Mouse (Mus musculus) left cerebral cortex, postnatal 10 days (tissue): Measurements from ENCODE around the gene Traf3ip1. TPM values are rescaled to one million over a fixed set of nuclear protein-coding genes. Genes with fewer than 3 reads are reported as not detected.
"Not testable (repeated sequence)": the region's sequence is repeated elsewhere in the genome, so short reads cannot be mapped to it uniquely, and the experiment has no call there.

Experiments
- DNase-seq, 2 experiments: peaks; one replicate each; pipeline ENCODE4 v3.0.0; 2021 to 2022; ENCODE audit warnings: low spot score in 2 of 2, mixed read lengths in 1 of 2; ENCODE audit errors: extremely low spot score in 1 of 2
- intact Hi-C: fragments of 180-260 bp; cut with DNase I; formaldehyde crosslinking; loops from one replicate; pipeline ENCODE4 v1.15.1; 2025
- total RNA-seq, 2 experiments: library from RNA; stranded (reverse); gene quantifications; 2 replicates each; pipeline ENCODE4 v1.2.3; 2021

Traf3ip1 gene
- total RNA-seq, 2 experiments from 2014 or later, result 13.7 to 14.4 TPM

GRCm38 (mm10) chr1:91460564-91460963 lies 33.9 kb upstream of the Traf3ip1 start:
- intact Hi-C loops, result no loop called here
- no peak for DNase-seq

GRCm38 (mm10) chr1:91463336-91463995 lies 31.0 kb upstream of the Traf3ip1 start:
- DNase-seq, result no peak
- intact Hi-C loops, result no loop called here

GRCm38 (mm10) chr1:91464436-91464835 lies 30.0 kb upstream of the Traf3ip1 start:
- no peak for DNase-seq
- intact Hi-C loops, result no loop called here

- no peak for DNase-seq
- intact Hi-C loops, result no loop called here
These were observed 29.2 kb upstream of the Traf3ip1 start for GRCm38 (mm10) chr1:91465244-91465643.

- intact Hi-C loops, result no loop called here
- no peak for DNase-seq
These were observed 28.3 kb upstream of the Traf3ip1 start for GRCm38 (mm10) chr1:91466186-91466585.

GRCm38 (mm10) chr1:91469888-91470419 lies 24.5 kb upstream of the Traf3ip1 start:
- no peak for DNase-seq
- intact Hi-C loops, result no loop called here

GRCm38 (mm10) chr1:91478145-91478544 lies 16.3 kb upstream of the Traf3ip1 start:
- DNase-seq, intact Hi-C loops: not testable (repeated sequence)

- no peak for DNase-seq
- intact Hi-C loops, result no loop called here
These were observed 15.5 kb upstream of the Traf3ip1 start for GRCm38 (mm10) chr1:91478958-91479357.

- DNase-seq, result no peak
- intact Hi-C loops, result loop anchor here (5.0 kb wide), 1 partner anchor 55 kb away; no protein-coding TSS in a partner anchor
These were observed 11.7 kb upstream of the Traf3ip1 start for GRCm38 (mm10) chr1:91482616-91483211.

- intact Hi-C loops, result loop anchor here (5.0 kb wide), 1 partner anchor 56 kb away; no protein-coding TSS in a partner anchor
These were observed 11.0 kb upstream of the Traf3ip1 start for GRCm38 (mm10) chr1:91483304-91484010.

GRCm38 (mm10) chr1:91484011-91484346 lies 10.5 kb upstream of the Traf3ip1 start:
- intact Hi-C loops, result loop anchor here (5.0 kb wide), 1 partner anchor 57 kb away; no protein-coding TSS in a partner anchor
- no peak for DNase-seq

More at GRCm38 (mm10) chr1:91483304-91484010, 11.0 kb upstream of the Traf3ip1 start:
- DNase-seq, result peak; percentile 30 to 84

- DNase-seq, result no peak
- intact Hi-C loops, result no loop called here
These were observed 9.0 kb upstream of the Traf3ip1 start for GRCm38 (mm10) chr1:91485422-91485821.

GRCm38 (mm10) chr1:91486165-91486564 lies 8.3 kb upstream of the Traf3ip1 start:
- DNase-seq, result no peak
- intact Hi-C loops, result no loop called here

- DNase-seq, result no peak
- intact Hi-C loops, result no loop called here
These were observed 4.1 kb upstream of the Traf3ip1 start for GRCm38 (mm10) chr1:91490322-91490721.

GRCm38 (mm10) chr1:91492740-91493139 lies 1.7 kb upstream of the Traf3ip1 start:
- intact Hi-C loops, result no loop called here
- DNase-seq, result no peak

GRCm38 (mm10) chr1:91493938-91494337 lies 509 bp upstream of the Traf3ip1 start:
- DNase-seq, result no peak
- intact Hi-C loops, result no loop called here

GRCm38 (mm10) chr1:91495321-91495720 lies 874 bp downstream of the Traf3ip1 start:
- intact Hi-C loops, result no loop called here
- no peak for DNase-seq

- intact Hi-C loops, result no loop called here
- no peak for DNase-seq
These were observed 4.1 kb downstream of the Traf3ip1 start for GRCm38 (mm10) chr1:91498579-91498978.

GRCm38 (mm10) chr1:91504615-91505014 lies 10.2 kb downstream of the Traf3ip1 start:
- DNase-seq, result no peak
- intact Hi-C loops, result no loop called here

- intact Hi-C loops, result no loop called here
- DNase-seq, result no peak
These were observed 20.5 kb downstream of the Traf3ip1 start for GRCm38 (mm10) chr1:91514916-91515315.
